Mouse (Mus musculus) heart, embryonic 15.5 days (tissue): ENCODE measurements around the gene Smg6. TPM values are rescaled to one million over a fixed set of nuclear protein-coding genes. Genes with fewer than 3 reads are reported as not detected.

ENCODE experiments used
- ATAC-seq: fragments of 200-750 bp; cut with Nextera tagmentation; replicated peaks from 2 replicates; pipeline ENCODE4 v1.8.0; 2017; ENCODE audit warnings: low read depth, moderate TSS enrichment; ENCODE audit not compliant: insufficient number of reproducible peaks, insufficient read depth, low FRiP score
- H3K27ac ChIP-seq: fragments of 300-500 bp; sonication (generic); 2 replicates; pipeline ENCODE4 v1.5.1; 2015; ENCODE audit warnings: mild to moderate bottlenecking, inconsistent platforms
- H3K27me3 ChIP-seq: fragments of 300-500 bp; sonication (generic); 2 replicates; pipeline ENCODE4 v1.6.1; 2015; ENCODE audit warnings: inconsistent platforms
- H3K36me3 ChIP-seq: fragments of 300-500 bp; sonication (generic); 2 replicates; pipeline ENCODE4 v1.6.1; 2015; ENCODE audit warnings: mild to moderate bottlenecking, inconsistent platforms
- H3K4me1 ChIP-seq: fragments of 300-500 bp; sonication (generic); replicated peaks from 2 replicates; pipeline ENCODE4 v1.6.1; 2015; ENCODE audit warnings: inconsistent platforms
- H3K4me2 ChIP-seq: fragments of 300-500 bp; sonication (generic); 2 replicates; pipeline ENCODE4 v1.6.1; 2015; ENCODE audit warnings: inconsistent platforms, mild to moderate bottlenecking, moderate library complexity
- H3K4me3 ChIP-seq: fragments of 300-500 bp; sonication (generic); 2 replicates; pipeline ENCODE4 v1.5.1; 2015; ENCODE audit warnings: mild to moderate bottlenecking, inconsistent platforms
- H3K9ac ChIP-seq: fragments of 300-500 bp; sonication (generic); 2 replicates; pipeline ENCODE4 v1.6.1; 2015; ENCODE audit warnings: mild to moderate bottlenecking, inconsistent platforms
- H3K9me3 ChIP-seq: fragments of 300-500 bp; sonication (generic); replicated peaks from 2 replicates; pipeline ENCODE4 v1.6.1; 2016; ENCODE audit warnings: inconsistent platforms
- WGBS: fragments of 180-500 bp; shearing (Covaris S2); methylation state at CpG from one replicate; pipeline ENCODE4 v1.1.7; 2015; ENCODE audit warnings: mixed read lengths; 5-methylcytosine and 5-hydroxymethylcytosine counted together
- polyA plus RNA-seq: library from polyadenylated mRNA; unstranded; fragments of >200 nt; fragmentation: Nextera tagmentation; extraction: Ambion mirVana; gene quantifications from 2 replicates; pipeline ENCODE4 v1.2.1, GENCODE M21; 2015

The Smg6 gene
- polyA plus RNA-seq, 1 experiment from 2014 or later, result 10.0 TPM

DNA sequence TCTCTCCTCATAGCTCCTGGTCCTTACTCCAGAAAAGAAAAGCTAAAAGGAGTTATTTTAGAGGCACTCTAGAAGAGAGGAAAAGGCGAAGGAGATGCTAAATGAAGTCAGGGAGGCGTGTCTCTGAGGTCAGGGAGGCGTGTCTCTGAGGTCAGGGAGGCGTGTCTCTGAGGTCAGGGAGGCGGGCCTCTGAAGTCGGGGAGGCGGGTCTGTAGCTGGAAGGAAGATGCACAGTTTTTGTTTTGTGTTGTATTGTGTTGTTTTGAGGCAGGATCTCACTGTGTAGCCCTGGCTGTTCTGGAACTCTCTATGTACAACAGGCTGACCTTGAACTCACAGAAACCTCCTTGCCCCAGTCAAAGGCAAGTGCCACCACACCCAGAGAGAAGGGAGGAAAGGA is 272.3 kb downstream of the Smg6 start:
- H3K4me2 ChIP-seq, result no peak overlapping the region
- H3K4me1 ChIP-seq, result peaks cover 60% of the 10 kb centered on the region
- no peak overlapping the region for H3K27ac ChIP-seq
- no peaks in the 10 kb centered on the region for H3K36me3 ChIP-seq
- peaks cover 29% of the 10 kb centered on the region for H3K27me3 ChIP-seq
- WGBS, result 58% methylated on average over 7 of the region's 7 CpGs
- H3K4me3 ChIP-seq, result no peak overlapping the region
- no peaks in the 10 kb centered on the region for H3K9me3 ChIP-seq
- ATAC-seq, result no peak
- H3K9ac ChIP-seq, result no peak overlapping the region

GRCm38 (mm10) chr11:75198792-75199191 is 273.2 kb downstream of the Smg6 start:
- no peak for ATAC-seq
- Histone ChIP-seq H3K36me3 (no peaks in the 10 kb centered on the region), H3K27me3 (peaks cover 25% of the 10 kb centered on the region), H3K4me1 (peaks cover 60% of the 10 kb centered on the region), H3K4me3 (no peak overlapping the region), H3K27ac (no peak overlapping the region), H3K4me2 (no peak overlapping the region), H3K9me3 (no peaks in the 10 kb centered on the region), H3K9ac (no peak overlapping the region)
- 71% methylated on average over 4 of the region's 4 CpGs for whole genome bisulfite sequencing

DNA sequence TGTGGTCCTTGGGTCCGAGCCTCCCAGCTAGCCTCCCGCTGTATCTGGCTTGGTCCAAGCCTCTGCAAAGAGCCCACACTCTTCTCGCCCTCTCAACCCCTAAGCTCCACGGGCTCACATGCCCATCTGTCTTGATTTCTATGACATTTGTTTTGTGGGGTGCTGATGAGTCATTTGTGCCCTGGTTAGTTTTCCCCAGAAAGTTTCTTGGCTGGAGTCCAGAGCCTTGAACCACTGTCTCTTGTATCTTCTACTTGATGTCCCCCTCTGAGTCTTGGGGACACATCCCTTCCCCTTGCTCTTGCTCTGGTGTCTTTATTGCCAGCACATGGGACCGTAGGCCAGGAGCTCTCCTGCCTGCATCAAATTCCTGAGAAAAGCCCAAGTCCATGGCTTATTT is 274.3 kb downstream of the Smg6 start:
- no peaks in the 10 kb centered on the region for H3K9me3 ChIP-seq
- H3K9ac ChIP-seq, result no peak overlapping the region
- H3K4me2 ChIP-seq, result no peak overlapping the region
- peaks cover 60% of the 10 kb centered on the region for H3K4me1 ChIP-seq
- no peak for ATAC-seq
- no peak overlapping the region for H3K4me3 ChIP-seq
- WGBS, result 77% methylated on average over 5 of the region's 5 CpGs
- H3K27ac ChIP-seq, result no peak overlapping the region
- peaks cover 14% of the 10 kb centered on the region for H3K27me3 ChIP-seq
- H3K36me3 ChIP-seq, result no peaks in the 10 kb centered on the region

DNA sequence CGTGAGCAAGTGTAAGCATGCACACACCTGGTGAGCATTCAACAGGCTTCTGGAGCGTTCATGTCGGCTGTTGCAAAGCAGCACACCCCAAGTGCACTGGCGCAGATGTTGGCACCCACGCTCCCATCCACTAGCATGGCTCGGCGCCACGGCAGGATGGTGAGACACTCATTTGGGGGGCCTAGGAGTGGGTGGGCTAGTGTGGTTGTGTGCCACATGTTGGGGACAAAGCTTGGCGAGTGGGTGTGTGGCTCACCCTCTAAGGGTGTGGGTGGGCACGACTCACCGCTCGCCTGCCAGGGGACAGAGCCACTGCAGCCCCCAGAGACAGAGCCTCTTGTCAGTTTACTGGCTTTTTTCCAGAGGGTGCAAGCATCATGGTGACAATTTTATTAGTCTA is 275.3 kb downstream of the Smg6 start:
- 84% methylated on average over 12 of the region's 12 CpGs for WGBS
- H3K27ac ChIP-seq, result no peak overlapping the region
- no peaks in the 10 kb centered on the region for H3K36me3 ChIP-seq
- no peak overlapping the region for H3K4me3 ChIP-seq
- ATAC-seq, result no peak
- H3K4me1 ChIP-seq, result peaks cover 59% of the 10 kb centered on the region
- H3K27me3 ChIP-seq, result peaks cover 5% of the 10 kb centered on the region
- H3K9ac ChIP-seq, result no peak overlapping the region
- H3K9me3 ChIP-seq, result no peaks in the 10 kb centered on the region
- no peak overlapping the region for H3K4me2 ChIP-seq

GRCm38 (mm10) chr11:75201721-75202120 is 276.1 kb downstream of the Smg6 start:
- Histone ChIP-seq H3K36me3 (no peaks in the 10 kb centered on the region), H3K27ac (peak overlapping the region; percentile 44; the same call in 1 of the 2 replicates), H3K9ac (peak overlapping the region; percentile 19; the same call in 1 of the 2 replicates), H3K27me3 (no peaks in the 10 kb centered on the region), H3K9me3 (no peaks in the 10 kb centered on the region), H3K4me3 (no peak overlapping the region), H3K4me2 (no peak overlapping the region), H3K4me1 (peaks cover 51% of the 10 kb centered on the region)
- 49% methylated on average over 8 of the region's 8 CpGs for WGBS
- no peak for ATAC-seq

GRCm38 (mm10) chr11:75203926-75204325 is 278.3 kb downstream of the Smg6 start:
- 59% methylated on average over 4 of the region's 4 CpGs for whole genome bisulfite sequencing

GRCm38 (mm10) chr11:75204472-75204871 is 278.8 kb downstream of the Smg6 start:
- Histone ChIP-seq H3K27me3 (no peaks in the 10 kb centered on the region), H3K9ac (no peak overlapping the region), H3K4me2 (no peak overlapping the region), H3K4me1 (peaks cover 57% of the 10 kb centered on the region), H3K27ac (peak overlapping the region; percentile 51), H3K4me3 (no peak overlapping the region), H3K36me3 (no peaks in the 10 kb centered on the region), H3K9me3 (no peaks in the 10 kb centered on the region)
- 49% methylated on average over 9 of the region's 9 CpGs for WGBS
- no peak for ATAC-seq

More at GRCm38 (mm10) chr11:75203926-75204325, 278.3 kb downstream of the Smg6 start:
- Histone ChIP-seq H3K9me3 (no peaks in the 10 kb centered on the region), H3K27ac (no peak overlapping the region), H3K9ac (no peak overlapping the region), H3K4me2 (no peak overlapping the region), H3K4me1 (peaks cover 52% of the 10 kb centered on the region), H3K27me3 (no peaks in the 10 kb centered on the region), H3K4me3 (no peak overlapping the region), H3K36me3 (no peaks in the 10 kb centered on the region)
- no peak for ATAC-seq

- WGBS, result 82% methylated on average over 4 of the region's 4 CpGs
- H3K4me3 ChIP-seq, result no peak overlapping the region
- no peak overlapping the region for H3K4me2 ChIP-seq
- H3K36me3 ChIP-seq, result no peaks in the 10 kb centered on the region
- ATAC-seq, result no peak
- no peaks in the 10 kb centered on the region for H3K9me3 ChIP-seq
- no peak overlapping the region for H3K9ac ChIP-seq
- H3K27ac ChIP-seq, result no peak overlapping the region
- no peaks in the 10 kb centered on the region for H3K27me3 ChIP-seq
- H3K4me1 ChIP-seq, result peaks cover 56% of the 10 kb centered on the region
Measured at GRCm38 (mm10) chr11:75206347-75206746, 280.7 kb downstream of the Smg6 start.

DNA sequence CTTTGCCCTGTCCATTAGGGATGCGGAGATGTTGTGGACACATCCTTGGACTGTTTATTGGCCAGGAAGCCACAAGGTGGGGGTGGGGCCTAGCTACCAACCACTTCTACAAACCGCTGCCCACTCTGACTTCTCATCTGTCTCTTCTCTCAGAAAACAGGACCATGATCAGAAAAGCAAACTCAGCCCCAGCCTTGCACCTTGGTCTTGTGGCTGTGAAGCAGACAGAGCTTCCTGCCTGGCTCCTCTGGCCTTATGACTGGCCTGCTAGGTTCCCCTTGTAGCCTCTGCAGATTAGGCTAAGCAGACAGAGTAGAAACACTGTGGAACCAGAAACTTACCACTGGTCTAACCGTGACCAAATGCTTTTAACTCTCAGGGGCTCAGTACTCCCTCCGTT is 283.7 kb downstream of the Smg6 start:
- H3K9ac ChIP-seq, result no peak overlapping the region
- ATAC-seq, result no peak
- H3K27ac ChIP-seq, result peak overlapping the region; percentile 7; the same call in 1 of the 2 replicates
- H3K4me1 ChIP-seq, result peaks cover 59% of the 10 kb centered on the region
- no peaks in the 10 kb centered on the region for H3K9me3 ChIP-seq
- no peaks in the 10 kb centered on the region for H3K27me3 ChIP-seq
- no peaks in the 10 kb centered on the region for H3K36me3 ChIP-seq
- no peak overlapping the region for H3K4me3 ChIP-seq
- 77% methylated on average over 4 of the region's 4 CpGs for WGBS
- no peak overlapping the region for H3K4me2 ChIP-seq

GRCm38 (mm10) chr11:75210093-75210492 is 284.5 kb downstream of the Smg6 start:
- H3K9me3 ChIP-seq, result no peaks in the 10 kb centered on the region
- peak overlapping the region; percentile 7; the same call in 1 of the 2 replicates for H3K27ac ChIP-seq
- H3K36me3 ChIP-seq, result no peaks in the 10 kb centered on the region
- no peak overlapping the region for H3K4me3 ChIP-seq
- H3K27me3 ChIP-seq, result no peaks in the 10 kb centered on the region
- no peak overlapping the region for H3K4me2 ChIP-seq
- no peak for ATAC-seq
- H3K9ac ChIP-seq, result no peak overlapping the region
- peaks cover 59% of the 10 kb centered on the region for H3K4me1 ChIP-seq
- WGBS, result 83% methylated on average over 4 of the region's 4 CpGs

DNA sequence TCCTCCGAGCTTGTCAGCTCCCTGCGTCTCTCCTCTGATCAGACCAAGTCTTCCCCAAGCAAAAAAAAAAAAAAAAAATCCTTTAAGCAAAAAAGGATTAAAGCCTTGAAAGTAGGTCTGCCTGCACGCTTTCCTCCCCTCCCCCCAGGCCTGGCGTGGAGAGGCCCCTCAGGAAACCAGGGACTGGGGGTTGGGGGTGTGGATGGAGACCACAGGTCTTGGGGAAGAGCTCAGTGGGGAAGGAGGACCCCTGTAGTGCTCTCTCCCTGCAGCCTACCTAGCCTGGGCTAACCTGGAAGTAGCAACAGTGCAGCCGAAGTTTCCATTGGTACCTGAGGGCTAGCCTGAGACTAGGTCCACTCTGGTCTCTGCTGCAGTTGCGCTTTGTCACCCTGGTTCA is 285.1 kb downstream of the Smg6 start:
- WGBS, result 78% methylated on average over 6 of the region's 6 CpGs
- Histone ChIP-seq H3K4me2 (no peak overlapping the region), H3K9ac (no peak overlapping the region), H3K4me3 (no peak overlapping the region), H3K27ac (no peak overlapping the region), H3K36me3 (no peaks in the 10 kb centered on the region), H3K27me3 (no peaks in the 10 kb centered on the region), H3K9me3 (no peaks in the 10 kb centered on the region), H3K4me1 (peaks cover 59% of the 10 kb centered on the region)
- no peak for ATAC-seq

DNA sequence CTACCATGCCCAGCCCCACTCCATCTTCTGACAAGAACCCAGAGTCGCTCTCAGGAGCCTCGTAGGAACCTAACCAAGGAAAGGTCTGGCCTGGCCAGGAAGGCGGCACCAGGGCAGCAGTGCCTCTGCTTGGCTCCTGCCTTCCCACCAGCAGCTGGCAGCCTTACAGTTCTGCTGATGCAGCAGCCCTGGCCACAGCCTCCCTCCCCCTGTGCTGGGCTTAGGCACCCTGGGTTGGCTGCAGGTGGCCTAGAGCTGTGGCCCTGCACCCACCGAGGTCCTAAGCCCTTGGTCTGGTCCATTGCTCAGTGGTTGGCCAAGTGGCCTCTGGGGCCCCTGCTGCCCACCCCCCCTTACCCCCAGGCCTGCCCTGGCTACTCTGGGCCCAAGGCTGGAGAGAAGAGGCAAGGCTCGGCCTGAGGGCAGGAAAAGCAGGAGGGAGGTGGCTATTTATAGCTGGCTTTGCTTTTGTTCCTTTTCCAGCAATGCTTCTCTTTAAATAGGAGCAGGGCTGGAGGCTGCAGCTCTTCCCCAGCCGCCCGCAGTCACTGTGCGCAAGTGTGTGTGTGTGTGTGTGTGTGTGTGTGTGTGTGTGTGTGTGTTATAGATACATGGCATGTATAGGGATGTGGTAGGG is 286.5 kb downstream of the Smg6 start:
- H3K4me3 ChIP-seq, result no peak overlapping the region
- 24% methylated on average over 8 of the region's 8 CpGs for WGBS
- no peaks in the 10 kb centered on the region for H3K27me3 ChIP-seq
- ATAC-seq, result peak; percentile 76
- no peaks in the 10 kb centered on the region for H3K36me3 ChIP-seq
- peaks cover 66% of the 10 kb centered on the region for H3K4me1 ChIP-seq
- H3K4me2 ChIP-seq, result peak overlapping the region; percentile 49
- peak overlapping the region; percentile 99 for H3K27ac ChIP-seq
- peak overlapping the region; percentile 32 for H3K9ac ChIP-seq
- H3K9me3 ChIP-seq, result no peaks in the 10 kb centered on the region
